Mouse (Mus musculus) forebrain, embryonic 11.5 days (tissue): Measurements from ENCODE around the gene 2310039H08Rik. TPM values are rescaled to one million over a fixed set of nuclear protein-coding genes. Genes with fewer than 3 reads are reported as not detected.
"Not testable (repeated sequence)": the region's sequence is repeated elsewhere in the genome, so short reads cannot be mapped to it uniquely, and the experiment has no call there.

ENCODE experiments used
- ATAC-seq: fragments of 200-750 bp; cut with Nextera tagmentation; replicated peaks from 2 replicates; pipeline ENCODE4 v1.8.0; 2017; ENCODE audit warnings: moderate TSS enrichment; ENCODE audit not compliant: low FRiP score
- DNase-seq: peaks from one replicate; pipeline ENCODE4 v3.0.0-alpha.2; 2017; ENCODE audit warnings: low spot score
- H3K27ac ChIP-seq: fragments of 300-500 bp; sonication (generic); 2 replicates; pipeline ENCODE4 v1.5.1; 2014; ENCODE audit warnings: low read depth, low read length
- H3K27me3 ChIP-seq: fragments of 300-500 bp; sonication (generic); 2 replicates; pipeline ENCODE4 v1.6.1; 2014; ENCODE audit warnings: mild to moderate bottlenecking, low read length, mixed read lengths; ENCODE audit not compliant: control insufficient read depth, insufficient read depth
- H3K36me3 ChIP-seq: fragments of 300-500 bp; sonication (generic); 2 replicates; pipeline ENCODE4 v1.6.1; 2014; ENCODE audit warnings: mild to moderate bottlenecking, low read length, moderate library complexity, mixed read lengths; ENCODE audit not compliant: control insufficient read depth, insufficient read depth
- H3K4me1 ChIP-seq: fragments of 300-500 bp; sonication (generic); replicated peaks from 2 replicates; pipeline ENCODE4 v1.6.1; 2014; ENCODE audit warnings: low read length, mixed read lengths; ENCODE audit not compliant: control insufficient read depth, insufficient read depth
- H3K4me2 ChIP-seq: fragments of 300-500 bp; sonication (generic); 2 replicates; pipeline ENCODE4 v1.6.1; 2014; ENCODE audit warnings: low read depth, mild to moderate bottlenecking, low read length, moderate library complexity, mixed read lengths; ENCODE audit not compliant: severe bottlenecking
- H3K4me3 ChIP-seq: fragments of 300-500 bp; sonication (generic); 2 replicates; pipeline ENCODE4 v1.5.1; 2014; ENCODE audit warnings: low read depth, low read length
- H3K9ac ChIP-seq: fragments of 300-500 bp; sonication (generic); 2 replicates; pipeline ENCODE4 v1.6.1; 2014; ENCODE audit warnings: low read length
- H3K9me3 ChIP-seq: fragments of 300-500 bp; sonication (generic); 2 replicates; pipeline ENCODE4 v1.6.1; 2016; ENCODE audit warnings: low read length, mixed read lengths; ENCODE audit not compliant: control insufficient read depth
- WGBS: fragments of 180-500 bp; shearing (Covaris S2); extraction: QIAGEN DNeasy Blood & Tissue Kit; methylation state at CpG from one replicate; pipeline ENCODE4 v1.1.7; 2014; 5-methylcytosine and 5-hydroxymethylcytosine counted together
- polyA plus RNA-seq: library from polyadenylated mRNA; unstranded; fragments of >200 nt; fragmentation: Nextera tagmentation; extraction: Ambion mirVana; gene quantifications from 2 replicates; pipeline ENCODE4 v1.2.1, GENCODE M21; 2014

The 2310039H08Rik gene
- polyA plus RNA-seq, 1 experiment from 2014 or later = 57.5 TPM

DNA sequence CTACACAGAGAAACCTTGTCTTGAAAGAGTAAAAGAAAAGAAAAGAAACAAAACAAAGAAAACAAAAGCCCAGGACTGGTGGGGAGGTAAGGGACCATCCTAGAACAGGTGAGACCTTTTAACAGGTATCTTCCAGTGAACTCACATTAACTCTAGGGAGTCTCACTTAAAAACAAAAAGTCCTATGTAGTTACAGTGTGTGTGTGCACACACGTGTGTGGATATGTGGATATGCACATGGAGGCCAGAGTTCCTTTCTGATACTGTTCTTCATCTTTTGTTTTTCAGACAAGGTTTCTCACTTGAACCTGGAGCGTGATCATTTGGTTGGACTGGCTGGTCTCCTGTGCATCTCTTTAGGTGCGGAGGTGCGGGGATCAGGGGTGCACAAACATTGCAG, 21.9 kb upstream of the 2310039H08Rik start:
- Histone ChIP-seq H3K27me3 (no peaks in the 10 kb centered on the region), H3K9ac (no peak overlapping the region; the same call in 1 of the 2 replicates), H3K4me3 (peak overlapping the region; percentile 77; the same call in 1 of the 2 replicates), H3K4me1 (peaks cover 6% of the 10 kb centered on the region), H3K36me3 (no peaks in the 10 kb centered on the region), H3K27ac (no peak overlapping the region), H3K9me3 (no peaks in the 10 kb centered on the region), H3K4me2 (peak overlapping the region; percentile 77; the same call in 1 of the 2 replicates)
- WGBS = 89% methylated on average over 4 of the region's 4 CpGs
- DNase-seq = no peak
- ATAC-seq = no peak

DNA sequence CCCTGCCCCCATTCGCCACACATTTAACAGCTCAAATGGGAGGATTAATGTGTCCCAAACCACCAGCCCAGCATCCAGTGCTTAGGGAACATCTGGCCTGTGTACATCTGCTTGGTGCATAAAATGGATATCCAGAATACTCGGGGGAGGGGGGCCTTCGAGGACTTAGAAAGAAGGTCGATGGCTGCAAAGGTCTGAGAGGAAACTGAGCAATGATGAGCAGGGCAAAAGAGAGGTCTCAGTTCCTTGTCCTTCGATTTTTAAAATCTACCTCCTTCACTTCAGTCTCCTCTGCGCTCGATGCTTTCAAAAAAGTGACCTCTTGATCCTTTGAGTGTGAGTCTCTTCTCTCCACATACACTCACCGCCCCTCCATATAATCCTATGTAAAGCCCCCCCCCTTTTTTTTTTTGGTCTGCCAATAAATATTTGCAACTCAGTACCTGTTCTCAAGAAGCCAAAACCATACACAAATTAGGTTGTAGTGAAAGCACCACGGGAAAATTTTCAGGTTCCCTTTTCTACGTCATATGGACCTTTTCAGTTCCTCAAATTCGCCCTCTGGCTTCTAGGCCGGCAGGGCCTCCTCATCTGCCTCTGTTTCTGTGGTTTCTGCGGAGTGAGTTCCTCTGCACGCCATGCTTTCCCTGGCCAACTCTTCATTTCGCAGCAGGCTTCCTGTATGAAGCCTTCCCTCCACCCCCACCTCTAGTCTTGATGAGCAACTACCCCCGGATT, 21.2 kb upstream of the 2310039H08Rik start:
- WGBS = 32% methylated on average over 16 of the region's 16 CpGs
- no peaks in the 10 kb centered on the region for H3K27me3 ChIP-seq
- H3K36me3 ChIP-seq = no peaks in the 10 kb centered on the region
- H3K27ac ChIP-seq = peak overlapping the region; percentile 75
- no peak for ATAC-seq
- H3K9ac ChIP-seq = peak overlapping the region; percentile 76
- no peak for DNase-seq
- no peaks in the 10 kb centered on the region for H3K9me3 ChIP-seq
- peaks cover 6% of the 10 kb centered on the region for H3K4me1 ChIP-seq
- H3K4me2 ChIP-seq = peak overlapping the region; percentile 77
- peak overlapping the region; percentile 77 for H3K4me3 ChIP-seq

DNA sequence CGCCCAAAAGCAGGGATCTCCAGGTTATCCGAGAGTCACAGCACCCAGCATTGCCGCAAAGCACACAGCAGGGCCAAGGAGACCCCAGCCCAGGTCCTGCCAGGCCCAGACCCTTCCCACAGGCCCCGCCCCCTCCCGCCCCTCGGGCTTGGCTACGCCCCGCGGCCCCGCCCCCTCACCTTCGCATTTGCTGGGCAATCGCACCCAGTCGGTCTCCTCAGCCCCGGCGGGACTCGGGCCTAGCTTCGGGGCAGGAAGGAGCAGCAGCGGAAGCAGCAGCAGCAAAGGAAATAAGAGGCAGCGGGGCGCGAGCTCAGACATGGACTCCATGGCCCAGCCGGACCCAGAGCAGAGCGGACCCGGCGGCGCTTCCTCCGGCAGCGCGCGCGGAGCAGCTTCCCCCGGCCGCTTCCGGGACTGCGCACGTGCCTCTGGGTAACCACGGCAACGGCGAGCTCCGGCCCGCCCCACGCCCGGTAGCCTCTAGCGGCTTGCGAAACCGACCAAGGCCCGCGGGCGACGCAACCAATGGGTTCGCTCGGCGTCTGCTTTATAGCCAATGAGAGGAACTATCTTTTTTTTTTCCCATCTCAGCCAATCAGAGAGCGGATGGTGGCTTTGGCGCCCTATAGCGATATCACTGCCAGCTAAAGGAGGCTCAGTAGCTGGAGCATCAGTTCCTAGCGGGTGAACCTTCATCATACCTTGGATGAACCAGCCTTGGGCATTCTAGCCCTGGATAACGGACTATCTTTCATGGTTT, 20.5 kb upstream of the 2310039H08Rik start, which contains the start of gene Cnpy3:
Gene Cnpy3 (minus strand): TSS at position 421 of the 763 bp plus-strand sequence.
- H3K36me3 ChIP-seq = no peaks in the 10 kb centered on the region
- H3K4me1 ChIP-seq = peaks cover 6% of the 10 kb centered on the region
- H3K27me3 ChIP-seq = no peaks in the 10 kb centered on the region
- peak within 1 kb of the TSS; percentile 75 for H3K27ac ChIP-seq
- DNase-seq (peak; percentile 100), ATAC-seq (peak; percentile 99)
- peak within 1 kb of the TSS; percentile 77 for H3K4me3 ChIP-seq
- WGBS = under 1% methylated on average over 57 of the region's 58 CpGs
- H3K9ac ChIP-seq = peak within 1 kb of the TSS; percentile 76
- no peaks in the 10 kb centered on the region for H3K9me3 ChIP-seq
- H3K4me2 ChIP-seq = peak within 1 kb of the TSS; percentile 77

DNA sequence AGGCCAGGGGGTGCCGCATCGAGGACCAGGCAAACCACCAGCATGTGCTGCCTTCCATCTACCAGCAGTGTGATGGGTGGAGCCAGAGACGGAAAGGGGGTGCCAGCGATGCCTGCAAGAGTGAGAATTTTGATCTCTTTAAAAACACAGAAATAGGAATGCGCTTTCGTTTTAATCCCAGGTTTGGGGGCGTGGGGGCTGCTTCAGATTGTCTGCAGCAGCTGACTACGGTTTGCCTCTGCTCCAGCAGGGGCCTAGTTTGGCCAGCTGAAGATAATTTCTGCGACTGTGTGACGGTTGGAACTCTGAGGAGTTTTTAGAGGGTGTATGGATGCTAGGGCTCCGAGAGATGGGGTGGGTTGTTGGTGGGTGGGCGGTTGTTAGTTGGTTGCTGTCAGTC, 13.7 kb upstream of the 2310039H08Rik start:
- ATAC-seq = no peak
- no peak overlapping the region for H3K4me2 ChIP-seq
- no peaks in the 10 kb centered on the region for H3K9me3 ChIP-seq
- 85% methylated on average over 12 of the region's 12 CpGs for WGBS
- no peaks in the 10 kb centered on the region for H3K27me3 ChIP-seq
- H3K4me3 ChIP-seq = no peak overlapping the region
- DNase-seq = no peak
- no peaks in the 10 kb centered on the region for H3K4me1 ChIP-seq
- H3K27ac ChIP-seq = no peak overlapping the region
- H3K36me3 ChIP-seq = no peaks in the 10 kb centered on the region
- no peak overlapping the region for H3K9ac ChIP-seq

DNA sequence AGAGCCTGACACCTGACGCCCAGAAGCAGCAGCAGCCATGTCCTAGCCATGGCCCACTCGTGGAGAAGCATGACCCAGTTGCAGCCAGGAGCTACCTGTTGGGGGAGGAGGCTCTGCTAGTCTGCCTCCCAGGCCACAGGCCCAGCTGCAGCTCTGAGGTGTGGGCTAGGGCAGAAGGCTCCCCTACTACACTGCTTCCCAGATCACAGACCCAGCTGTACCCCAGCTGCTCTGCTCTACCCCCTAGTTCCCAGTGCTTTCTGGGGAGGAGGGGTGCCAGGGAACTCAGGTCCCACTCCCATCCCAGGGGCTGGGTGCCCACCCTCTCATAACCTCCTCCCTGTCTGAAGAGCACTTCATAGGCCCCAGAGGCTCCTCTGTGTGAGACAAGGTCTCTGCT, 8.9 kb upstream of the 2310039H08Rik start, which contains the start of gene Ptcra:
Gene Ptcra (minus strand): TSS at position 169 of the 400 bp plus-strand sequence.
- DNase-seq (no peak), ATAC-seq (no peak)
- Histone ChIP-seq H3K36me3 (no peaks in the 10 kb centered on the region), H3K4me3 (no peak within 1 kb of the TSS), H3K27me3 (no peaks in the 10 kb centered on the region), H3K9ac (no peak within 1 kb of the TSS), H3K4me2 (no peak within 1 kb of the TSS), H3K9me3 (no peaks in the 10 kb centered on the region), H3K4me1 (no peaks in the 10 kb centered on the region), H3K27ac (no peak within 1 kb of the TSS)
- WGBS = 70% methylated on average over 2 of the region's 2 CpGs

DNA sequence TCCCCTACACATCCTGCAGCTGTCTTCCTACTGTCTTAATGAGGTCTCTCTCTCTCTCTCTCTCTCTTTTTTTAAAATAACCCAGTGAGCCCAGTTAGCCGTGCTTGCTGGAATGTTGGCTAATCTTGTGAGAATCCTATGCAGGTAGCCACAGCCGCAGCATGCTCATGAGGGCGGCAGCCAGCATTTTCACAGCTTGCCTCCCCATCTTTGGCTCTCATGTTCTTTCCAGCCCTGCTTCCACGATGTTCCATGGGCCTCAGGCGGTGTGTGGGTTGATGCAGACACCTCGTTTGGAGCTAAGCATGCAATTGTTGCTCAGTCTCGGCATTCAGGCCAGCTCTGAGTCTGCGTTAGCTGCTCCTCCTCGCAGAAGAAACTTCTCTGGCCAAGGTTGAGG, 7.5 kb upstream of the 2310039H08Rik start:
- H3K36me3 ChIP-seq, H3K4me2 ChIP-seq, H3K27me3 ChIP-seq, ATAC-seq, H3K9ac ChIP-seq, H3K27ac ChIP-seq, H3K4me3 ChIP-seq, H3K4me1 ChIP-seq, DNase-seq, H3K9me3 ChIP-seq: not testable (repeated sequence)
- 62% methylated on average over 8 of the region's 9 CpGs for WGBS

DNA sequence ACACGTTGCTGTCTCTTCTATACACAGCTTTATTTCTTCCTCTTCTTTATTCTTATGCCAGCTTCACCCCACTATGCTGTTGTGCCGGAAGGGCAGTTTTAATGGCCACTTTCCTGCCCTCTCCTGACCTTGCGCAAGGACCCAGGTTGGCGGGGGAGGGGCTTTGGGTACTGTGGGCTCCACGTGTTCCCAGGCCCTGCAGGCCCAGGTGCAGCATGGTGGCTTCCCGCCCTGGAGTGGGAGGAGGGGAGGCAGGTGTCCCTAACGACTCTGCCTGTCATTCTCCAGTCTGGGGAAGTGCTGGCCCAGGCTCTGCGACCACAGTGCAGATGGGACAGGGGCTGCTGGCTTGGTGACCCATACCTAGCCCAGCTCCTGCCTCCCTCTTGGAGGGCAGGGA, 4.6 kb upstream of the 2310039H08Rik start:
- H3K9me3 ChIP-seq = no peaks in the 10 kb centered on the region
- H3K36me3 ChIP-seq = no peaks in the 10 kb centered on the region
- 61% methylated on average over 8 of the region's 8 CpGs for WGBS
- H3K27me3 ChIP-seq = no peaks in the 10 kb centered on the region
- DNase-seq (peak; percentile 50), ATAC-seq (no peak)
- peaks cover 4% of the 10 kb centered on the region; the same call in 1 of the 2 replicates for H3K4me1 ChIP-seq
- H3K4me2 ChIP-seq = no peak overlapping the region
- no peak overlapping the region for H3K4me3 ChIP-seq
- H3K27ac ChIP-seq = no peak overlapping the region
- no peak overlapping the region for H3K9ac ChIP-seq

DNA sequence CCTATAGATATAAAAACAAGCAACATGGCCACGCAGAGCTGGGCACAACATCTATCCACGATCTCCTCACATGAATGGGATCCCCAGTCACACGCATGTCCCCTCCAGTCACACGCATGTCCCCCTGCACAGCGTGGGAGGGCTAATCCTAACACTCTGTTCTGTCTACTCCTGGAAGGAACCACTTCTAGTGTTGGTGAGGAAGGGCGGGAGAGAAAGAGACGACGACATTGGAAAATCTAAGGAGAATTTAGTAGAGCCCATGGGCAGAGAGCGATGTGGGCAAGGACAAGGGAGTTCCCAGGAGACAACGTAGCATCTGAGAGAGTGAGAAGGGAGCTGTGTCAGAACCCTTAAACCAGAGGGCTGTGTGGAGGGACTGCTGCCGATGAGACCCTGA, 1.9 kb upstream of the 2310039H08Rik start:
- Histone ChIP-seq H3K4me1 (peaks cover 7% of the 10 kb centered on the region; the same call in 1 of the 2 replicates), H3K27me3 (no peaks in the 10 kb centered on the region), H3K27ac (no peak overlapping the region), H3K9ac (no peak overlapping the region), H3K4me2 (no peak overlapping the region), H3K9me3 (no peaks in the 10 kb centered on the region), H3K4me3 (no peak overlapping the region), H3K36me3 (peaks cover 3% of the 10 kb centered on the region)
- ATAC-seq = no peak
- WGBS = 90% methylated on average over 11 of the region's 11 CpGs
- DNase-seq = no peak
